Mouse (Mus musculus) adrenal gland, adult 8-10 months (tissue): ENCODE results near the gene Zpbp. TPM values are rescaled to one million over a fixed set of nuclear protein-coding genes. Genes with fewer than 3 reads are reported as not detected.
A peak's percentile ranks its signal among the peaks of the same experiment; 100 is the strongest.

Source experiments
- DNase-seq: peaks from one replicate; pipeline ENCODE4 v3.0.0; 2022
- total RNA-seq, 4 experiments: library from RNA; stranded (reverse); gene quantifications; 2 replicates each; pipeline ENCODE4 v1.2.4; 2022

Gene Zpbp
- under 1 TPM; 0.29 to 0.70 (median 0.46) TPM for total RNA-seq

DNA sequence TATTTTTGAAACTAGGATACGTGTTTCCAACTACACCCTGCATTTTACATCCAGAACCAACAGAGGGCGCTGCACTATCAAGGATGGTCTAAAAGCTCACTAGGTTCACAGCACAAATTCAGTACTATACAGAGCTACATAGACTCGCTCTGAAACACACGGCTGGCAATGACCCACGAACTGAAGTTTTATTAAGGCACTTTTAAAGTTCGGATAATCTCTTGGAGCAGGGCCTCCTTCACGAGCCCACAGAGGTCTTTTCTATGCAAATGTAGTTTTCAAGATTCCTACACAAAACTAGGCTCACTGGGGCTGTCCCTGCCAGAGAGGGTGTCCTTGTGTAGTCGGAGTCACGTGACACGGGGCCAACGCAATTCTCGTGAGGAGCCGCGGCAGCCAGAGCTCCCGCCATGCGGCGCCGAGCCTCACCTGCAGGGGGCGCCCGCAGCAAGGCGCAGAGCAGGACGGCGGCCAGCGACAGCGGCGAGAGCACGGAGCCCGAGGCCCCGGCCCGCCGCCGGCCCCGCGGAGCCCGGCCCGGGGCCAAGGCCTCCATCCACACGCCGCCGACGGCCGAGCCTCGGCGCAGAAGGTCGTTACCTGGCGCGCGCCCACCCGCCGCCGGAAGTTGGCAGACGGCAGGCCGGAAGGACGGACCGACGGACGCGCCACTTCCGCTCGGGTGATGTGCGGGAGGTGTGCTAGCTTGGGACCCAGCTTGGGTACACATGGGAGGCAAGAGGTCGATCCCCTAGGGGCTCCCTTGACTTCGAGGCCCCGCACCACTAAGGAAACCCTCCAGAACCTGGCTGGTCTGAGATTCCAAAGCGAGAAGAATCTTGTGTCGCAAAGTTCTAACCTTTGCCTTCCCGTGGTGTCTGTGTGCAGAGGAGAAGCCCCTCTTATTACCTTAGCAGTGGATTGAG, at the start of gene Zpbp, which contains the start of gene Spata48:
Gene Zpbp (minus strand): TSS at position 774 of the 926 bp plus-strand sequence.
Gene Spata48 (plus strand): TSS at position 460 of the 926 bp plus-strand sequence.
- DNase-seq, result peak; percentile 76

DNA sequence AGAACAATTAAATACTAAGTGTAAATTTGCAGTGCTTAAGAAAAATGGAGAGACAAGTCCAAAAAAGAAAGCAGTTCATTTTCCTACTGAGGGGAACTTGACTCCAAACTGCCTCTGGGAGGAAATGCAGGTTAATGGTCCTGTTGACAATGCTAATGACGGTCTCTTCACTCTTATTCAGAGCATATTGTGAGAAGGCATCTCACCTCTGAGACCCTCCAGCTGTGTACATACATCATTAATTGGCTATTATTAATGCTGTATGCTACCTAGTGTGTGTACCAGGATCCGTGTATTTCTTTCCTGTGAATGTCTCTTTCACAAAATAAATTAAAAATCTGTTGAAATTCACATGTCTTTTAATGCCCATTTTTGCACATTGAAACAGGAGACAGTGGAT, 47.2 kb upstream of the Zpbp start:
- DNase-seq, result no peak

DNA sequence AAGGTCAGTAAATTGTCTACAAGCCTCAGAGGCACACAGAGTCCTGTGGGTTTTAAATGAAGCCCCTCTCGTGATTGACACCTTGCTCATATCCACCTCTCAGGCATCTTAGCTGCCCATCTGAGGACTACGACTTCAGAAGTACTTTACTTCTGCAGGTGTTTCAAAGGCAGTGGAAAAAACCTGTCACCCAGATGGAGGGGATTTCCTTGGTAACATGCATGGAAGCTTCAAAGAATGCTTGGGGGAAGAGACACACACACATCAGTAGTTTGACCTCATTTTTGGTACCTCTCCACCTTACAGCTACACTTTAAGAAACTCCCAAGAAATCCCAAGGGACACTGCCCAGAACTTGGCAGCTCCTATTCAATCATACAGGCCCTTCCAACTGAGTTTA, 44.0 kb upstream of the Zpbp start:
- DNase-seq, result no peak

DNA sequence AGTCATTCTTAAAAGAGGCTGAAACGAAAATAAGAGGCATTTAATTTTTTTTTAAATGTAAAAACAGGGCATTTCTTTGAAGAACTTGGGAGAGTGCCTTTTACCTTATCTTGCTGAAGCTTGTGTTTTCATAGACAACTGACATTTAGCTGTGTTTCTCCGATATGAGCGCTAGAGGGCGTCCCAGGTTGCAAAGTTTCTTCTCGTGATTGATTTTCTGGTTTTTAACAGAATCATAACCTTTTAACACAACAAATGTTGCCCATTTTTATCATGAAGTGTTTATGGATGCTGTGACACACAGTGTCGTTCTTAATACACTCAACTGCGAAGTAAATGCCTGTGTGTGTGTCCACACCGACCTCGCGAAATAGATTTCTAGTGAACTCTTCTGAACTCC, 37.7 kb upstream of the Zpbp start:
- no peak for DNase-seq

- no peak for DNase-seq
Observed at GRCm38 (mm10) chr11:11495697-11496096, 33.5 kb upstream of the Zpbp start.

DNA sequence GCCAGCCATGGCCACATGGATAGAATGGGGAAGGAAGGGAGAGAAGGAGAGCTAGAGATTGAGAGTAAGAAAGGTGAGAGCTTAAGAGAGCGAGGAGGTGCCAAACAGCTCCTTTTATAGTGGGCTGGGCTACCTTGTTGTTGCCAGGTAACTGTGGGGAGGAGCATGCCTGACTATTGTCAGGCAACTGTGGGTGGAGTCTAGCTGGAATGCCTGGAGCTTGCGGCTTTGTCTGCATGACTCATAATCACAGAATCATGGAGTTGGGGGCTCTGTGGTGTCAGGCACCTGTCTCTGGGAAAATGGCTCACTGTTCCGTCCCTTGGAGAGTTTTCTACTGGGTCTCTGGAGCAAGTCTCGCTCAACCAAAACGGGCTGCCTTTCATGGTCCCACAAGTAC, 29.8 kb upstream of the Zpbp start:
- no peak for DNase-seq

DNA sequence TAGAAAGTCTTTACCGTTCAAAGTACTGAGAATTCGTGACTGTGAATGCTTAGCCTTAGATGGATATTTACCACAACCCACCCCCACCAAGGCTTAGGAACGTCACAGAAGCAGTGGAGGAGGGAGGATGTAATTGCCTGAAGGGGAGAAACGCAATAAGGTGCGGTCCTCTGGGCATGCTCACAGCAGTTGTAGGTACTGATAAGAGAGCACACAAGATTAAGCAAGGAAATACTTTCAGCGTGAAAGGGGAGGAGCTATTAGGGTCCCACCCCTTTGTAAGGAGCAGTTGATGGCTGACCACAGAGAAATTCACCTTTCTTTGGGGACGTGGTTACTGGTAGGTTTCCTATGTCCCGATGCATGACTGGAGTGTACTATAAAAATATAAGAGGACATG, 22.2 kb upstream of the Zpbp start:
- no peak for DNase-seq

GRCm38 (mm10) chr11:11468924-11469323, 6.7 kb upstream of the Zpbp start:
- DNase-seq, result no peak

GRCm38 (mm10) chr11:11462561-11462890, 318 bp upstream of the Zpbp start:
- no peak for DNase-seq

DNA sequence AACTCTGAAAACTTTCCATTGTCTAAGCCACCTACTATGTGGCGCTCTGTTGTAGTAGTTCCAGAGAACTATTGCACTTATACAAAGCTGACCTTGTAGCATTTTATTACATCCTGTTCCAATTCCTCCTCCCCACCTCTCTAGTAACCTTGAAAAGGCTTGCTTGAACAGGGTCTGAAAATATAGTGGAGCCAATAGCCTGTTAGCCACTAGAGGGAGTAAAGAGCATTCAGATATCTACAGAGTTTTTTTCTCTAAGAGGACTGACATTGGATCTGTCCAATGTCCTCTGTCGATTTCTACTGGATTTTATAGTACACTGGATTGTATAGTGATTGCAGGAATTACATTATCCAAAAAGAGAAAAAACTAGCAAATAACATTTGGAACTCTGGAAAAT, 7.2 kb downstream of the Zpbp start:
- DNase-seq, result no peak

DNA sequence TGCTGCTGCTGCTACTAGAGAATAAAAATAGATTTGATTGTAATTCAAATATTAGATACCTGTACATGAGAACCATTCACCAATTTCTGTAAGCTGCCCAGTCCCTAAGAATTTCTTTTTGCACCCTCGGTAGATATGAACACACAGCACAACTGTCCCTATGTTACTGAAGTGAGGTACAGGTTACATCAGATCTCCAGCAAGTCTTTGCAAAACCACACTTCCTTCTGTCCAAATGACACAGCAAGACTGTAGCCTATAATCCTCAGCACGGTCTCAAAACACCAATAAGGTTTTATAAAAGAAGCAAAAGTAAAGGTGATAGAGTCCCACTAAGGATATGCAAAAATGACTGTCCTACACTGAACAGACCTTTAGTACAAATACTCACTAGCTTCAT, 44.9 kb downstream of the Zpbp start:
- DNase-seq, result no peak

DNA sequence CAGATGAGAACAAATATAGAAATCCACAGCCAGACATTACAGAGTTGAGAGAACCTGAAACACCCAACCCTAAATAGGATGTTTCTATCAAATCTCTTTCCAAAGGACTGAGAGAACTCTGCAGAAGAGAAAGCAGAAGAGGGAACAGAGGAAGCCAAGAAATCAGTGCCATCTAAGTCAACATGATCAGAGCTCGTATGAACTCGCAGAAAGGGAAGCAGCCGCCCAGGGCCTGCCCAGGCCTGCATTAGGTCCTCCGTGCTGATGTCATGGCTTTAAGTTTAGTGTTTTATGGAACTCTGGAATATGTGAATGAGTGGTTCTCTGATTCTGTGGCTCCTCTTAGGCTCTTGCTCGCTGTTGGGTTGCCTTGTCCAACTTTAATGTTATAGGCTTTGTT, 48.0 kb downstream of the Zpbp start:
- DNase-seq, result no peak

GRCm38 (mm10) chr11:11394686-11395085, 67.5 kb downstream of the Zpbp start:
- DNase-seq, result no peak

GRCm38 (mm10) chr11:11393164-11393563, 69.0 kb downstream of the Zpbp start:
- DNase-seq, result no peak

DNA sequence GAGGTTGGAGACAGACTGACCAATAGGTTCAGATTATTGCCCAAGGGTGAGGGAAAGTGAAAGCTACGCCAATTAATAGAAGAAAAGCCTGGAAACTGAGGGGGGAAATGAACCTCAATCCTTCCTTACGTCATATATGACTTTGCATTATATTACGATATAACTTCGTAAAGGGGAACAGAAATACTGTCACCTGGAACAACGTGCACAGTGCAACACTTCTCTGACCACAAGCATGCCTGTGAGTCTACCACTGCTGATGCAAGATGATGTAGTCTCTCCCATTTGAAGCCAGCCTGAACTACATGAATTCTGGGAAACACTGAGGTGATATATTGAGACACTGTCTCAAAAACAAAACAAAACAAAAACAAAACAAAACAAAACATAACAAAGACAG, 90.9 kb downstream of the Zpbp start:
- no peak for DNase-seq

GRCm38 (mm10) chr11:11283512-11283911, 178.7 kb downstream of the Zpbp start:
- no peak for DNase-seq

- DNase-seq, result no peak
Observed at GRCm38 (mm10) chr11:11280128-11280527, 182.1 kb downstream of the Zpbp start.

- no peak for DNase-seq
Observed at GRCm38 (mm10) chr11:11257348-11257747, 204.9 kb downstream of the Zpbp start.

DNA sequence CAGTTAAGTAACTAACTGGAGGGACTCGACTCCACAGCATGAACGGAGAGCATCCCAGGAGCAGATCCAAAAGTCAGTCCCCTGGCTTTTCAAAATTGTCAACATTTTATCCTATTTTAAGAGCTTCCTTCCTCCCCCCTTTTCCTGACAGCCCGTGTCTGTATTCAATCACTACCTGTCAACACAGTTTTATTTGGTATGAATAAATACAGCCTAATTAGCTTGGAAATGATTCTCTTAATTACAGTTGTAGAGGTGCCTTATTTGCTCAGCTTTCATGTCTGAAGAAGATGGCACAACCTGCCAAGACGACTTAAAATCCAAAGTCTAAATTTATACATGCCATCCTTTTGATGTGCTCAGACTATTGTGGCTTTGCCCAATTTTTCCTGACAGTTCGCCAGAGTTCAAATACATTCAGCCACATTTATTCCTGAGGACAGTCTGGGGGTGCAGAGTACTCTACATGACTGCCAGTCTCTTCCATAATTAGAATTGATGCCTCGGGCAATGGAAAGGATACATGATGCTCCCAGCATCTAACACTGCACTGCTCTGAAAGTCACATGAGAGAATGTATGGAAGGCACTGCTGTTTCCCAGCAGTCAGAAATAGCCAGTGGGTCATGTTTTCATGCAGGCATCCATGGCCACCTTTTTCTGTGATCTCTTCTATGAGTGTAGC, 219.4 kb downstream of the Zpbp start:
- no peak for DNase-seq

GRCm38 (mm10) chr11:11239346-11239745, 222.9 kb downstream of the Zpbp start:
- no peak for DNase-seq
